Mouse (Mus musculus) hindbrain, embryonic 15.5 days (tissue): ENCODE data around the gene Olfr572. TPM values are rescaled to one million over a fixed set of nuclear protein-coding genes. Genes with fewer than 3 reads are reported as not detected.

Source experiments
- ATAC-seq: fragments of 200-750 bp; cut with Nextera tagmentation; 2 replicates; pipeline ENCODE4 v1.8.0; 2017; ENCODE audit warnings: low read depth, moderate number of reproducible peaks, moderate TSS enrichment; ENCODE audit not compliant: low FRiP score
- H3K27ac ChIP-seq: fragments of 300-500 bp; sonication (generic); replicated peaks from 2 replicates; pipeline ENCODE4 v1.5.1; 2015; ENCODE audit warnings: mild to moderate bottlenecking, inconsistent platforms
- H3K27me3 ChIP-seq: fragments of 300-500 bp; sonication (generic); 2 replicates; pipeline ENCODE4 v1.6.1; 2015; ENCODE audit warnings: control low read depth, inconsistent platforms
- H3K36me3 ChIP-seq: fragments of 300-500 bp; sonication (generic); 2 replicates; pipeline ENCODE4 v1.6.1; 2015; ENCODE audit warnings: control low read depth, inconsistent platforms
- H3K4me1 ChIP-seq: fragments of 300-500 bp; sonication (generic); replicated peaks from 2 replicates; pipeline ENCODE4 v1.6.1; 2015; ENCODE audit warnings: control low read depth, inconsistent platforms
- H3K4me2 ChIP-seq: fragments of 300-500 bp; sonication (generic); 2 replicates; pipeline ENCODE4 v1.6.1; 2015; ENCODE audit warnings: moderate library complexity, mild to moderate bottlenecking, inconsistent platforms
- H3K4me3 ChIP-seq: fragments of 300-500 bp; sonication (generic); 2 replicates; pipeline ENCODE4 v1.5.1; 2015; ENCODE audit warnings: mild to moderate bottlenecking, inconsistent platforms
- H3K9ac ChIP-seq: fragments of 300-500 bp; sonication (generic); 2 replicates; pipeline ENCODE4 v1.6.1; 2015; ENCODE audit warnings: inconsistent platforms
- H3K9me3 ChIP-seq: fragments of 300-500 bp; sonication (generic); 2 replicates; pipeline ENCODE4 v1.6.1; 2016; ENCODE audit warnings: control low read depth, inconsistent platforms
- WGBS: fragments of 180-500 bp; shearing (Covaris S2); methylation state at CpG from one replicate; pipeline ENCODE4 v1.1.7; 2015; 5-methylcytosine and 5-hydroxymethylcytosine counted together
- polyA plus RNA-seq: library from polyadenylated mRNA; unstranded; fragments of >200 nt; fragmentation: Nextera tagmentation; extraction: Ambion mirVana; gene quantifications from 2 replicates; pipeline ENCODE4 v1.2.1, GENCODE M21; 2015

Gene Olfr572
- polyA plus RNA-seq, 1 experiment from 2014 or later = not detected

GRCm38 (mm10) chr7:102958137-102958536, 33.9 kb downstream of the Olfr572 start:
- no peak overlapping the region for H3K4me2 ChIP-seq
- no peak overlapping the region for H3K9ac ChIP-seq
- H3K27ac ChIP-seq = no peak overlapping the region
- no peak for ATAC-seq
- no peaks in the 10 kb centered on the region for H3K27me3 ChIP-seq
- no peaks in the 10 kb centered on the region for H3K9me3 ChIP-seq
- no peaks in the 10 kb centered on the region for H3K4me1 ChIP-seq
- 81% methylated on average over 3 of the region's 3 CpGs for WGBS
- no peak overlapping the region for H3K4me3 ChIP-seq
- H3K36me3 ChIP-seq = no peaks in the 10 kb centered on the region

- Histone ChIP-seq H3K27ac (no peak within 1 kb of the TSS), H3K9me3 (no peaks in the 10 kb centered on the region), H3K27me3 (no peaks in the 10 kb centered on the region), H3K4me2 (no peak within 1 kb of the TSS), H3K4me1 (no peaks in the 10 kb centered on the region), H3K9ac (no peak within 1 kb of the TSS), H3K36me3 (no peaks in the 10 kb centered on the region), H3K4me3 (no peak within 1 kb of the TSS)
- ATAC-seq = no peak
- WGBS = 76% methylated on average over 1 of the region's 1 CpGs
Measured at GRCm38 (mm10) chr7:102958593-102958992, 34.4 kb downstream of the Olfr572 start, which contains the start of gene Olfr575. Olfr575 (minus strand) TSS chr7:102958775.

GRCm38 (mm10) chr7:102962360-102962759, 38.2 kb downstream of the Olfr572 start, which contains the start of gene Olfr576:
Olfr576 (plus strand) TSS chr7:102962660.
- Histone ChIP-seq H3K9me3 (no peaks in the 10 kb centered on the region), H3K27ac (no peak within 1 kb of the TSS), H3K9ac (no peak within 1 kb of the TSS), H3K4me3 (no peak within 1 kb of the TSS), H3K27me3 (no peaks in the 10 kb centered on the region), H3K36me3 (no peaks in the 10 kb centered on the region), H3K4me1 (no peaks in the 10 kb centered on the region), H3K4me2 (no peak within 1 kb of the TSS)
- ATAC-seq = no peak
- WGBS = 61% methylated on average over 2 of the region's 2 CpGs

- Histone ChIP-seq H3K9me3 (no peaks in the 10 kb centered on the region), H3K4me3 (no peak overlapping the region), H3K36me3 (no peaks in the 10 kb centered on the region), H3K9ac (no peak overlapping the region), H3K4me2 (no peak overlapping the region), H3K27ac (no peak overlapping the region), H3K4me1 (no peaks in the 10 kb centered on the region), H3K27me3 (no peaks in the 10 kb centered on the region)
- WGBS = 63% methylated on average over 1 of the region's 1 CpGs
- ATAC-seq = no peak
Measured at GRCm38 (mm10) chr7:102974399-102974798, 50.2 kb downstream of the Olfr572 start.

- Histone ChIP-seq H3K27ac (no peak within 1 kb of the TSS), H3K4me1 (no peaks in the 10 kb centered on the region), H3K27me3 (no peaks in the 10 kb centered on the region), H3K4me3 (no peak within 1 kb of the TSS), H3K9me3 (no peaks in the 10 kb centered on the region), H3K9ac (no peak within 1 kb of the TSS), H3K36me3 (no peaks in the 10 kb centered on the region), H3K4me2 (no peak within 1 kb of the TSS)
- no peak for ATAC-seq
- WGBS = 83% methylated on average over 2 of the region's 2 CpGs
Measured at GRCm38 (mm10) chr7:102975843-102976242, 51.6 kb downstream of the Olfr572 start, which contains the start of gene Olfr577. Olfr577 (minus strand) TSS chr7:102975943.

Other genes starting within 250 kb of the Olfr572 start
- gene Trim68, start 237.1 kb upstream of the Olfr572 start, polyA plus RNA-seq = 6.5 and 7.0 TPM in 2 replicates
- gene Olfr557, start 228.5 kb upstream of the Olfr572 start, polyA plus RNA-seq = not detected in 2 replicates
- 0.13 and 0.14 TPM in 2 replicates for gene Olfr558, start 222.2 kb upstream of the Olfr572 start, polyA plus RNA-seq
- gene Olfr33, start 205.3 kb upstream of the Olfr572 start, polyA plus RNA-seq = not detected in 2 replicates
- gene Olfr559, start 196.9 kb upstream of the Olfr572 start, polyA plus RNA-seq = not detected in 2 replicates
- not detected in 2 replicates for gene Olfr560, start 165.0 kb upstream of the Olfr572 start, polyA plus RNA-seq
- 0.12 TPM in 1 of 2 replicates, not detected in the other for gene Olfr78, start 164.9 kb upstream of the Olfr572 start, polyA plus RNA-seq
- not detected in 2 replicates for gene Olfr561, start 153.2 kb upstream of the Olfr572 start, polyA plus RNA-seq
- not detected in 2 replicates for gene Olfr564, start 120.9 kb upstream of the Olfr572 start, polyA plus RNA-seq
- gene Olfr566, start 65.6 kb upstream of the Olfr572 start, polyA plus RNA-seq = not detected in 2 replicates
- gene Olfr568, start 47.3 kb upstream of the Olfr572 start, polyA plus RNA-seq = not detected in 2 replicates
- not detected in 2 replicates for gene Olfr569, start 33.5 kb upstream of the Olfr572 start, polyA plus RNA-seq
- 0.14 TPM in 1 of 2 replicates, not detected in the other for gene Olfr570, start 29.8 kb upstream of the Olfr572 start, polyA plus RNA-seq
- gene Olfr571, start 6.9 kb upstream of the Olfr572 start, polyA plus RNA-seq = not detected in 2 replicates
- gene Olfr573-ps1, start 18.2 kb downstream of the Olfr572 start, polyA plus RNA-seq = not detected in 2 replicates
- gene Olfr574, start 24.1 kb downstream of the Olfr572 start, polyA plus RNA-seq = not detected in 2 replicates
- gene Olfr575, start 34.4 kb downstream of the Olfr572 start, polyA plus RNA-seq = not detected in 2 replicates
- gene Olfr576, start 38.3 kb downstream of the Olfr572 start, polyA plus RNA-seq = not detected in 2 replicates
- not detected in 2 replicates for gene Olfr577, start 51.5 kb downstream of the Olfr572 start, polyA plus RNA-seq
- gene Olfr578, start 64.9 kb downstream of the Olfr572 start, polyA plus RNA-seq = not detected in 2 replicates
- gene Olfr582, start 113.6 kb downstream of the Olfr572 start, polyA plus RNA-seq = not detected in 2 replicates
- gene Olfr583, start 126.9 kb downstream of the Olfr572 start, polyA plus RNA-seq = not detected in 2 replicates
- not detected in 2 replicates for gene Olfr584, start 157.5 kb downstream of the Olfr572 start, polyA plus RNA-seq
- not detected in 2 replicates for gene Olfr585, start 173.3 kb downstream of the Olfr572 start, polyA plus RNA-seq
- gene Olfr586, start 201.2 kb downstream of the Olfr572 start, polyA plus RNA-seq = not detected in 2 replicates
- not detected in 2 replicates for gene Olfr588-ps1, start 216.5 kb downstream of the Olfr572 start, polyA plus RNA-seq
- gene Olfr589, start 231.9 kb downstream of the Olfr572 start, polyA plus RNA-seq = not detected in 2 replicates